Mouse (Mus musculus): Measurements from ENCODE around the gene Kif1a.

DNA sequence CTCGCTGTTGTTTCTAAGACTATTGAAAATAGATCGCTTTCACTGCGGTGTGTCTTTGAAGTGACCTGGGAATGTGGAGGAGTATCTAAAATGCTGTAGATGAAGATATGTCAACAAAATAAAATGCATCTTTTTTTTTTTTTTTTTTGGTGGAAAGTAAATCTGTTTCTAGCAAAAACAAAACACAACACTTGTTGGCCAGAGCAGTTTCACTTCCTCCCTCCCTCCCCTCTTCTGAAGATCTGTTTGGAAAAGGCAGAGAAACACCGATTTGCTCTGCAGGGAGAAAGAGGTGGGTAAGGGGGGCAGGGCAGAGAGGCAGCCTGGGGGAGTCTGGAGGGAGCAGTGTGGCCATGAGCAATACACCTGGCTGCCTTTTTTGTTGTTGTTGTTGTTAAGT, 88.4 kb downstream of the Kif1a start:
- TF ChIP-seq CTCF (IDR thresholded peaks at IDR 0.05; ENCODE audit: borderline replicate concordance, insufficient read depth, low read depth, low read length), result no peak
- no peak for TF ChIP-seq POLR2A (IDR thresholded peaks at IDR 0.05; ENCODE audit: borderline replicate concordance, insufficient read depth, low read length)

Measured in cerebellum, adult 2 months (tissue).